Mouse (Mus musculus) CD4-positive, CD25-positive, alpha-beta regulatory T cell, adult 4 months (primary cell): ENCODE data around the gene 4930544D05Rik. TPM values are rescaled to one million over a fixed set of nuclear protein-coding genes. Genes with fewer than 3 reads are reported as not detected.

Source experiments
- ATAC-seq: one replicate; pipeline ENCODE4 v1.8.0; 2017
- polyA plus RNA-seq, 2 experiments: library from polyadenylated mRNA; unstranded; fragments of 100-300 nt; shearing (Covaris generic); gene quantifications; one replicate each; pipeline ENCODE4 v1.2.1; 2017

Gene 4930544D05Rik
- polyA plus RNA-seq, 2 experiments from 2014 or later = 0.71 TPM; not detected in 1

DNA sequence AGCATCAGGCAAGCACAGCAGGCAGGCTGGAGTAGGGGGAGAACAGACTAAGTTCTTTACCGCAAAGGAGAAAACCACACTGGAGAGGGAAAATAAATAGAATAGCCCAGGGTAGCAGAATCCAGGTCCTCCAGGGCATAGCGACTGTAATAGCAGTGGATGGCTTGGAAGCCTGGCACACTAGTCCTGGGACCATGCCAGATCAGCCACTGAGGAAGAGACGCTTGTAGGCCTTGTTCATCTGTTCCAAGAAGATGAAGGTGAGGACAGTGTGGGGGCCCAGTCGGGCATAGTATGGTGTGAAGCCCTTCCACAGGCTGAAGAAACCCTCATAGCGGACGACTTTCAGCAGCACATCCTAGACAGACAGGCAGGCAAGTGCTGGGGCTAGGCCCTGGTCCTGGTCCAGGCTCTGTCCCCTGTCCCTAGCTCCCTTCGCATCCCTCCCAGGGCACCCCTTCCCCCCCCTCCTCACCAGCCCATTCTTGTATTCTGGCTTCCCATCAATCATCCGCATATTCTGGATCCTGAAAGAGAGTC, 29.0 kb downstream of the 4930544D05Rik start:
- no peak for ATAC-seq

DNA sequence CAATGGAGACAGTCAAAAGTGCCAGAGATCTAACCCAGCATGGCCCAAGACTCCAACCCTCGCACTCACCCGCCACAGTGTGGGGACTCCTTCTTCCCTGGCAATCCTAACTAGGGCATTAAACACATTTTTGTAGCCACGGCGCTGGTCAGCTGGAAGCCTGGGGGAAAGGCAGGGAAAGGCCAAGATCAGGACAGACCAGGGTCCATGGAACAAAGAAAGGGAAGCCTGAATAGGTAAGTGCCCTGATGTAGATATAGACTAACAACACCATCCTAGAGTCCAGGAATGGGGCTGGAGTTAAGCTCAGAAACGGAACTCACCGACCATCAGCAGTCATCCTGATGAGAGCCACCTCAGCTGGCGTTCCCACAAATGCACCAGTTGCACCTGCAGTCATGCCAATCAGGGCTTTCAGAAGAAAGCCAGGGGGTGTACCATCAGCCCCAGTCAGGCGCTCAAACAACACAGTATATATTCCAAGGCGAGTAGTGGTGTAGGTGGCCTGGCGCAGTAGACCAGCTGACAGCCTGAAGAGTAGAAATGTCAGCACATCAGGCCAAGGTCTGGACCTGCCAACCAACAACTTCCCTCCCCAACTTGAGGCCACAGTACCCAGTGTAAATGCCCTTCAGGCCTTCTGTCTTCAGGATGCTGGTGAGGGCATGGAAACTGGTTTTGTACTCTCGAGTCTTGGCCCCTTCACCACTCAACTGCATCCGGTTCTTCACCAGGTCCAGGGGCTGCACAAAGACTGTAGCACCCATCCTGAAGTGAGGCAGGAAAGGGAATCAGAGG, 30.0 kb downstream of the 4930544D05Rik start:
- no peak for ATAC-seq

DNA sequence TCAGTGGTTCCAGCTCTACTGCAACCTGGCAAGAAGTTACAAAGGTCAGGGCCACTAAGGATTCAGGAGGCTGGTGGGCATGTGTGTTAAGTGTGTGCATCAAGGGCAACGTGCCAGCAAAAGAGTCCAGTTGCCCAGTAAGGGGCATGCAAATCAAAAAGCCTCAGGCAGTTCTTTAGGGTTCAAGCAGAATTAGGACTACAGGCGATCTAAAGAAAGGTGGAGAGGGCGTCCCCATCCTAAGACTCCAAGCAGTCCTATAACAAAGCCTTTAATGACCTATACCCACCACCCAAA, 30.6 kb downstream of the 4930544D05Rik start:
- ATAC-seq = no peak

DNA sequence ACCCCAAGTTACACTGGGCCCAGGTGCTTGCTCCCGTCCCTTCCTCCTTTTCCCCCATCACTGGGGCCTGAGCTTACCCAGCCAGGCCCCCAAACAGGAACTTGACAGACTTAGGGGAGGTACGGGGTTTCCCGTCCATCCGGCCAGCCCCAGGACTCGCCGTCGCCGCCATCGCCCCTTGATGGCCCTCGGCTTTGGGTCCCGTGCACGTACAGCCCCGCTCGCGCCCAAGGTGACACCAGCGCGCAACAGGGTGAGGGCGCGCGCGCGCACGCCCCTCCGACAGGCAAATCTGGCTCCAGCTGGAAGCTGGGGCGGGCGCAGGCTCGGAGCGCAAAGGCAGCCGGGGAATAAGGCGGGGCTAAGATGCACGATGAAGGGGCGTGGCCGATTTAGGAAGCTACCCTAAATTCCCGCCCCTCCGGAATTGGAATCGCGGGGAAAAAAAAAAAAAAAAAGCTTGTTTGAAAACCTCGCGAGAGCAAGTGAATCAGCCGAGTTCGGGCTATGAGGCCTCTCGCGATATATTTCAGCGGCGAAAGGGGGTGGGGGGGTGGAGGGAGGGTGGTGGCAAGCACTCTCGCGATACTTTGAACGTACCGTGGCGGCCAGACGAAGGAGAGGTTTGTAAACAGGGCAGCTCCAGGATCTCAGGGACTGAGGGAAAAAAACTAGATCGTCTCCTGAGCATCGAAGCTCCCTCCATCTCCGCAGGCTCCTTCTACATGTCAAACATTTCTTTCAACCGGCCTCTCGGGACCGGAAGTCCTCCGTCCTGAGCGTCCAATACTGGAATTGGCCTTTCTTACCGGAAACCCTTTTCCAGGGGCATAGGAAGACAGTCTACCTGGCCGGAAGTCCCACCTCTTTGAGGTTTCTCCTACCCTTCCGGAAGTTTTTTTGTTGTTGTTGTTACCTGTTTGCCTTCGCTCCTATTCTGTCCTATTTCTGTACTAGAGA, 31.3 kb downstream of the 4930544D05Rik start, which contains the start of the genes Rnf167 and Slc25a11:
TSS of gene Rnf167 (plus strand) at position 545 of the 960 bp plus-strand sequence.
TSS of gene Slc25a11 (minus strand) at position 789 of the 960 bp plus-strand sequence.
- ATAC-seq = peak; percentile 72

DNA sequence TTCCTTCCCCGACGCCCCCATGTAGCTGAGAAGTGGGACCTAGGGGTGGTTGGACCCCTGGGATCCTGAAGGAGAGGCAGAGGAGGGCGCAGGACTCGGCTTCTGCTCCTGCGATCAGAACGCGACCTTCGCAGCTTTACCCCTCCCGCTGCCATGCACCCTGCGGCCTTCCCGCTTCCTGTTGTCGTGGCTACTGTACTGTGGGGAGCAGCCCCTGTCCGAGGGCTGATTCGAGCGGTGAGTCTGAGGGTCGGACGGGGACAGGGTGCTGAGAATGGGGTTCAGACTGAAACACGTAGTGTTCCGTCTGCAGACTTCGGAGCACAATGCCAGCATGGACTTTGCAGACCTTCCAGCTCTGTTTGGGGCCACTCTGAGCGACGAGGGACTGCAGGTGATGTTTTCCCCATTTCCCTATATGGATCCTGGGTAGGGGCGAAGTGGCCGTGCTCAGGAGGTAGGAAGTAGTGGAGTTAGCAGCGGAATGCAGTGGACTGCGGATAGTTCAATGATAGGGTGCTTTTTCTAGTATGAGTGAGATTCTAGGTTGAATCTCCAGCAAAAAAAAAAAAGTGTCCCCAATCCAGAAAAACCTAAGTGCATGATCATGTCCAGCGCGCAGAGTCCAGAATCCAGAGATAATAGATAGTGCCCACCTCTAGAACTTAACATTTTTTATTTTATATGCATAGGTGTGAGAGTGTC, 32.2 kb downstream of the 4930544D05Rik start:
- no peak for ATAC-seq

DNA sequence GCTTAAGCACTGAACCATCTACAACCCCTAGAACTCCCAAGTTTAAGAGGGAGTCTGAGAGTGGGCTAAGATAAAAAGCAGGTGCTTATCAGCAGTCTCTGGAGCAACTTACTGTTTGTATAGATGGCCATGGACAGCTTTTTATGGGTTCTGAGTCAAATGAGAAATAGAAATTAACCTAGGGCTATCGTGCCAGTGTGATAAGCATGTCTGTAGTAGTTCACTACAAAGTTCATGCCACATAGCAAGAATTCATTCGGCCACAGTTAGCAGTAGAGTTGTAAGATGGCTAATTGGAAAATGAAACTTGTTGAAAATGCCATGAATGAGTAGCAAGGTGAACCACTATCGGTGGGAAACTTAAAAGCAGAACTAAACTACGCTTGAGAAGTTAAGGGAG, 32.9 kb downstream of the 4930544D05Rik start:
- ATAC-seq = no peak

DNA sequence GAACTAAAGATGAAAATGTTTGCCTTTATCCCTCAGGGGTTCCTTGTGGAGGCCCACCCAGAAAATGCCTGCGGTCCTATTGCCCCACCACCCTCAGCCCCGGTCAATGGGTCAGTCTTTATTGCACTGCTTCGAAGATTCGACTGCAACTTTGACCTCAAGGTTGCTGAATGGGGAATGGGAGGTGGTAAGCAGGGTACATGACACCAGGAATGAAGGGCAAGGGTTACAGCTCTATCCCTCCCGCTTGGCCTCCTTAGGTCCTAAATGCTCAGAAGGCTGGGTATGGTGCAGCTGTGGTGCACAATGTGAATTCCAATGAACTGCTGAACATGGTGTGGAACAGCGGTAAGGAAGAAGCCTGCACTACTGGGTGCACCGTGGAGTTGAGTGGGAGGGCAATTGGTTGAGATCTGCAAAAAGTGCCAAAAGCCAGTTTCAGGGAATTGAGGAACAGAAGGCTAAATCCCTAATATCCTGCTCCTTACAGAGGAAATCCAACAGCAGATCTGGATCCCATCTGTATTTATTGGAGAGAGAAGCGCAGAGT, 33.6 kb downstream of the 4930544D05Rik start:
- ATAC-seq = no peak

DNA sequence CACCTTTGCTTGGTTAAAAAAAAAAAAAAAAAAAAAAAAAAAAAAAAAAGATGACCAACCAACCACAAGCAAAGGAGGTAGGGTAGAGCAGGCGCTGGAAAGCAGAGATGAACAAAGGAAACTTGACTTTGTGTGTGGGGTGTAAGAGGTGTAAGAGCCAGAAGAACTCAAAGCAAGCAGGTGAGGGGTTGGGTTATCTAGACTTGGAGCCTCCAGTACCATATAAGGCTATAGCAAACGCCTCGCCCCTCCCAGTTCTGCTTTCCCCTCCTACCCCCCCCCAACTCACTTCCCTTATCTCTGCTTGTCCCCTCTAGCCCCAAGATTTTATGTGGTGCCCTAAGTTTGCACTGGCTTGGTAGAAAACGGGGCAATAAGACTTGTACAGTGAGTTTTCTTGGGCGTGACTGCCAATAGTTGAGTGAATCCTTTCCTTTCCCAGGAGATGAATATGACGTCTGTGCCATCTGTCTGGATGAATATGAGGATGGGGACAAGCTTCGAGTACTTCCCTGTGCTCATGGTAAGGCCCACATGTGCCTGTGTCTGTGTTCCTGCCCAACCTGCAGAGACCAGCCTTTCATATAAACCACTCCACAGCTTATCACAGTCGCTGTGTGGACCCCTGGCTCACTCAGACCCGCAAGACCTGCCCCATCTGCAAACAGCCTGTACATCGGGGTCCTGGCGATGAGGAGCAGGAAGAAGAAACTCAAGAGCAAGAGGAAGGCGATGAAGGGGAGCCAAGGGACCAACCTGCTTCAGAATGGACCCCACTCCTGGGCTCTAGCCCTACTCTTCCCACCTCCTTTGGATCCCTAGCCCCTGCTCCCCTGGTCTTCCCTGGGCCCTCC, 34.9 kb downstream of the 4930544D05Rik start:
- ATAC-seq = peak; percentile 48

DNA sequence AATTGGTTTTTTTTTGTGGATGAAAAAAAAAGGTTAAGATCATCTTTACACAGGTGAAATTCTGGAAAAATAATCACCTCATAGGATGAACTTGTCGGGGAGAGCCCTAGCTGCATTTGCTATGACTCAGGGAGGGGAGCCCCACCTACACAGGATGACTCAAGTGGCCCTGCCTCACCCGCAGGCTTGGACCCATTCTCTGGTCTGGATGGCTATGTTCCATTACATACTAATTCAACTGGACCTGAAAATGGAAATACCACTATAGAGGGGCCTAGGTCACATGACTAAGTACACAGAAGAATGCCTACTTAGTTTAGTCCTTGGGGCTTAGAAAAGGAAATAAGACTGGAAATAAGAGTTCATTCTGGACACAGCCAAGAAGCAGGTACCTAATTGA, 35.7 kb downstream of the 4930544D05Rik start:
- ATAC-seq = no peak

DNA sequence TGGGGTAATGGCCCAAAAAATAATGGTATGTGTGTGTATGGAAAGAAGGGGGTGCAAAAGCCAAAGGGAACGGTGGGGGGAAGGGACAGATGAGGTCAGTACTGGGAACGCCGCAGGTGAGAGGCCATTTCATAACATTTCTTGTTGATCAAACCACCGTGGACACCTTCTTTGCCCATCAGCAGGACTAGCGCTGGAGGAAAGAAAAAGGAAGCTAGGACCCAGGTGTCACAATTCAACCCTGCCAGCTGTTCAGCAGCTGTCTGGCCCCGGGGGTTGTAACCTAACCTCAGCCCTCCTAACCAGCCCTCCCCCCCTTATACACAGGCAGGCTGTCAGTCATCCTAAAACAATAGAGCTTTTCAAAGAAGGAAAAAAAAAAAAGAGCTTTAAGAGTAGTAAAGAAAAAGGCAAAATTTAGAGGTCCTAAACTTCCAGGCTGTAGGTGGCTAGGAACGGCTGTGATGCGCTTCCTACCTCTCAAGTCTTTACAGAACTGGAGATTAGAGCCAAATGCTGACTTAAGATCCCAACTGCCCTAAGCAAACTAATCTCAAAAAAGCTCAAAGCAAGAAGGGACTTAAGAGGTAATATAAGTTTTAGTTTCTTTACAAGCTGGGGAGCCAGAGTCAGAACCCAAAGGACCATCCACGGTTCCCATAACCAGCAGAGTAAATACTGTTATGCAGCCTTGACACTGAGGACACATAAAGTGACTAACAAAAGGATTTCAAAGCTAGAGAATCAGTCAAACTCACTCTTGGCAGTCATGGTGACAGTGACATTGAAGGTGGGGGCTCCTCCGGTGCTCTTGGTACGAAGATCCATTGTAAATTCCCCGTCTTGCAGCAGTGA, 36.6 kb downstream of the 4930544D05Rik start:
- ATAC-seq = no peak

DNA sequence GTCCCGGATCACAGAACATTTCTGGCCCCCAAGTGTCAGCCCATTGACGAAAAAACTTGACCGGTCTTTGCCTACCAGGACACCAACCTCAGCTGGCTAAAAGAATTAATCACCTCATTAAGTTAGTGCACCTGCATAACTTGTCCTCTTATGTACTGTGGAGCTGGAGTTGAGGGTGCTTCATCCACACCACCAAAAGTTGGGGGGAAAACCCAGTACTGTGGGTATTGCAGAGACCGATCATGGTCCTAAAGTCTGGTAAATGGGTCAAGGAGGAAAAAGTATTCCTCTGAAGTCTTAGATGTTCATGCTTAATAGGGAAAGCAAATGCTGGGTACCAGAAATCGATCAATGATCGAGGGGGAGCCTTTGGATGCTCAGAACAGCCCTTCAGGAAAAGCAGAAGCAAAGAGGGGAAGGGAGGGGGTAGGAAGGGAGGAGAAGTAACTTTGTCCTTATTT, 37.3 kb downstream of the 4930544D05Rik start:
- no peak for ATAC-seq

DNA sequence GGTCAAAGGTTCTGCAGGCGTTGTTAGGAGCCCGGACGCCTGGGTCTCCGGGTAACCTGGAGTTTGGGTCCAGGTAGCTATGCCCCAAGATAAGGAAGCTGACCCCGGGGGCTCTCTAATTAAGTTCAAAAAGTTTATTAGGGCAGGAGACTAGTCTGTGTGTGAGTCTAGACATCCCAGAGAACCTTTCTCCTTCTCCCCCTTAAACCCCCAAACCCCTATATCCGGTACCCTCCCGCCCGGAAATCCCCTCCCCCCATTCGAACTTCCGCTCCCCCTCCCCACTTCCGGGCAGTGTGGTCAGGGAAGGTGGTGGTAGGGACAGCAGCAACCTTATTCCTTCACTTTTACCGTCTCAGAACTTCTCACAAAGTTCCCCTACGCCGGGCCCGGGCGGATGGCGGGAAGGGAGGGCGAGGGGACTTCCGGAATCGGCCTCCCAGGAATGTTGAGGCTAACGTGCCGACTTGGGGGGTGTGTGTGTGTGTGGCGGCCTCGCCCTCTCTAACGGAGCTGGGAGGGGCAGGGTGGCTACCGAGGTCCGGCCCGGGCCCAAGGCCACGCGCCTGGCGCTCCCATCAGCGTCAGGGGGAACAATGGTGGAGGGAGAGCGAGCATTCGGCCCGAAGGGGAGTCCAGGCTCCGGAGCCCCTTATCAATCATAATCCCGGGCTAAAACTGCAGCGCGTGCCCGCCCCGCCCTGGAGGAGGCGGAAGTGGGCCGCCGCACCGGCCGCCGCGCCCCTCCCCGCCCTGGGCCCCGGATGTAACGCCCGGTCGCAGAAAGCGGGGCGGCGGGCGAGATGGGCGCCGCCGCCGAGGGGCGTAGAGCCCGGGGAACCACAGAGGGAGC, 37.9 kb downstream of the 4930544D05Rik start:
- peak; percentile 17 for ATAC-seq

DNA sequence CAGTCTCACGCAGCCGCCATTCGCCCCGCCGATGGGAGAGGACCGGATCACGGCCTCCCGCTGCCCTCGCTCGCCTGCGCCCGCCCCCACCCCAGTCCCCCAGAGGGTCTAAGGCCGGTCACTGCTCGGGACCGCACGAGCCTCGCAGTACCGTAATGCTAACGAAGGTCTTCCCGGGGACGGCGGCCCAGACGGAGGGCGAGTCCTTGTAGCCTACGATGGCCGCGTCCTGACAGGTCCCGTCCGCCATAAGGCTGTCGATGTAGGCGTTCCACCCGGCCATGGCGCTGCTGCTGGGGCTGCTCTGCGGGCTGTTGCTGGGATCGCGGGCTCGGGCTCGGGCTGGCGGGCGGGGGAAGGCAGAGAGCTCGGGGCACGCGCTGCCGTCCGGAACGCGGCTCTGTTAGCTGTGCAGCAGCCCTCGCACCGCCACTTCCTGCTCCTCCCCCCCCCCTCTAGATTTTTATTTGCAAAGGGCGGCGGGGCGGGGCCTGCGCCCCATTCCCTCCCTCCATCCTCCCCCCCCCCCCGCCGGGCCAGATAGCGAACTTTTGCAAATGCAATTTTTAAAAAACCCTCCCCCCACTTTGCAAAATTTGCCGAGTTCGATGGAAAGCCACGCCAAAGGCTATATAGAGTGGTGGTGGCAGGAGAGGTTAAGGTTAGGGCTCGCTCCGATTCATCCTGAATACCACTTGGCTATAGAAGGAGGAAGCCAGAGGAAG, 38.7 kb downstream of the 4930544D05Rik start, which contains the start of gene Pfn1:
TSS of gene Pfn1 (minus strand) at position 447 of the 725 bp plus-strand sequence.
- ATAC-seq = peak; percentile 36

DNA sequence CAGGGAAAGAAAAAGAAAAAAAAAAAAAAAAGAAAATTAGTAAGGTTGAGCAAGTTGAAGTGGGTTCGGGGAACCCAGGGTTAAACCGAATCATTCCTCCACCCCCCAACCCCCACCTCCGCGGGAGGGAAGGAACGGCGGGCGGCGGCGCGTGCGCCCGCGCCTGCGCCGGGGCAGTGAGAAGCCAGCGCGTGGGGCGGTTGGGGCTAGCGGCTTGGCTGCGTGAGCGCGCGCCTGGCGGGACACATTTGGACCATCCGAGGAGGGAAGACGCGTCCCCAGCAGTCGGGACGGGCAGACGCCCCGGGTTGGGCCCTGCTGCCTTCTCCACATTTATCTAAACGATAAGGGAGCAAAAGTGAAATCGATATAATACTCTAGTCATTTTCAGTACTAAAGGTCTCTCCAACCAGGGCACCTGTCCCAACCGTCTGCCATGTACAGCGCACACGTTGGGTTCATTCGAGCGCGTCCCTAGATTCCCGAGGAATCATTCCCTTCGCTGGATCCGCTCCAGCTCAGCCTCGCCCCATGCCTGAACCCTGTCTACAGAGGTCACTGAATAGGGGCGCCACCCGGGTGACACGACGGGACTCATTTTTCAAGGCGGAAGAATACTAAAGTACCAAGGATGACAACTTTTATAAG, 39.4 kb downstream of the 4930544D05Rik start:
- ATAC-seq = peak; percentile 32

DNA sequence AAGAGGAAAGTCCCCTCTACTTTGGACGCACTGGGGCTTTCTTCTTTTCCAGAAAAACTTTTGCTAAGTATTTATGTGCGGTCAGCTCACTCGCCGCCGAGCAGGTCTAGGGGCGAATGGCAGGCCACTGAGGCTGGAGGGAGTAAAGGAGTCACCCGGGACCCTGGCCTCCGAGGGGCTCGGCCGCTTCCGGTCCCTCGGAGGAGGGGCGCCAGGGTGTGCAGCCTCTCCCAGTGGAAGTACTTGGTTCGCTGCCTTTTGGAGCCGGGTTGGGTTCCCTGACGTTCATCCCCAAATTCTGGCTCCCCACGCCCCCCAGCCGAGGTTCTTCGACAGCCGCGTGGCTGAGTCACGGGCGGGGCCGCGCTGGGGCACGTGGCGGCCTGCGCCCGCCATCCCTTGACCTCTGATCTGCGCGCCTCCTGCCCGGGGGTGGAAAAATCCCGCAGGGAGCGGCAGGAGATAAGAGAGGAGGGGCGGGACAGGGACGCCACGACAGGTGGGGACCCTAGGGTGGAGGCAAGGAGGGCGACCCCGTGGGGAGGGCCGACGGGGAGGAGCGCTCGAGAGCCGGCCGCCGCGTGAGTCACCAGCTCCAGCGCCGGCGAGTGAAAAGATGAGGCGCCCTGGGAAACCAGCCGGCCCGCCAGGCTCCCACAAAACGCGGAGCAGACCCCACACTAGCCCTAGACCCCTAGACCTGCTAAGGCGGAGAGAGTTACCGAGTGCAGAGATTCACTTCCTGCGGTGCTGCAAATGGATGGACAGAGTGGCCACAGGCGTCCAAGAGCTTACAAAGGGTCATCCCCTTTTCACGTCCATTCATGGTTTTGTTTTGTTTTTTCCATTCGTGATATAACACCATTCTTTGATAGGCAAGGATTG, 40.2 kb downstream of the 4930544D05Rik start:
- ATAC-seq = no peak

DNA sequence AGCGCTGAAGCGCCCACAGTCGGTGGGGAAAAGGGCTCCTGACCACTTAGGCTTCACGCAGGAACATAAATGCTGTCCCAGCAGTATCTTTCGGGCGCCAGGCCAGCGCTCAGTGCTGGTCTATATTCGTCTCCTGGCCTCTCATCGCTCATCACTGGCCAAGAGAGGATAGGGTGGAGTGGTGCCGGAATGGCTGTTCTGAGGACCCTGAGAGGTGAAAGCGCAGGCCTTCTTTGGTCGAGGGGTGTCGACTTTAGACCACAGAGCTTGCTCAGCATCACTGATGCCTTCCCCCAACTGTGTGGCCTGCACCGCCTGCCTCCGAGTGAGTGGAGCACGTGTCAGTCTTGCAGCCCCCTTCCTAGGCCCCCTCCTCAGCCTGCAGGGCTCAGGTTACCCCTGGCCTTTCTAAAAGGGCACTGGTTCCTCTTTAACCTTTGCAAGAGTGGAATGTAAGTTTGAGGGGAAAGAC, 40.8 kb downstream of the 4930544D05Rik start:
- no peak for ATAC-seq

DNA sequence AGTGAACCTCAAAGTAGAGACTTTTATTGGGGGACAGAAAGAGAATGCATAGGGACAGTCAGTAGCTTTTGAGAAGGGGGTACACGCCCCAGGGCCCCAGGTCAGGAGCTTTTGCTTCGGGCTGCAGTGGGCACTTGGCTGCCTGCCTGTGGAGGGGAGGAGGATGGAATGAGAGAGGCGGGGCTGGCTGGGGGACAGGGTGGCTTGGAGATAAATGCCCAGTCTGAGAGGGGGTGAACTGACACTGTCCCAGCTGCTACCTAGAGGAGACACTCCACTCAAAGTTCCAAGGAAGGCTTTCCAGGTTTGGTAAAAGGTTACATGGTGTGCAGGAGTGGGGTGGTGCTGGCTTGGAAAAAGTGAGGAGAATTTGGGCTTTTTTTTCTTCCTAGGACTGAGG, 41.3 kb downstream of the 4930544D05Rik start, which contains the start of gene Eno3:
TSS of gene Eno3 (plus strand) at position 239 of the 400 bp plus-strand sequence.
- ATAC-seq = no peak
